Mouse (Mus musculus): ENCODE data around the gene Ppargc1a.

The Ppargc1a gene

GRCm38 (mm10) chr5:51497910-51498517 lies 69.5 kb downstream of the Ppargc1a start:
- no peak for DNase-seq (ENCODE audit: low spot score)

- DNase-seq (ENCODE audit: low spot score), result no peak
Measured at GRCm38 (mm10) chr5:51495446-51495845, 72.1 kb downstream of the Ppargc1a start.

GRCm38 (mm10) chr5:51494358-51494876 lies 73.1 kb downstream of the Ppargc1a start:
- no peak for DNase-seq (ENCODE audit: low spot score)

GRCm38 (mm10) chr5:51483768-51484167 lies 83.8 kb downstream of the Ppargc1a start:
- no peak for DNase-seq (ENCODE audit: low spot score)

GRCm38 (mm10) chr5:51479859-51480258 lies 87.7 kb downstream of the Ppargc1a start:
- no peak for DNase-seq (ENCODE audit: low spot score)

GRCm38 (mm10) chr5:51479456-51479855 lies 88.1 kb downstream of the Ppargc1a start:
- no peak for DNase-seq (ENCODE audit: low spot score)

- DNase-seq (ENCODE audit: low spot score), result no peak
Measured at GRCm38 (mm10) chr5:51478319-51478994, 89.1 kb downstream of the Ppargc1a start.

- DNase-seq (ENCODE audit: low spot score), result no peak
Measured at GRCm38 (mm10) chr5:51477140-51477539, 90.4 kb downstream of the Ppargc1a start.

GRCm38 (mm10) chr5:51475034-51475541 lies 92.4 kb downstream of the Ppargc1a start:
- no peak for DNase-seq (ENCODE audit: low spot score)

GRCm38 (mm10) chr5:51471614-51472013 lies 95.9 kb downstream of the Ppargc1a start:
- no peak for DNase-seq (ENCODE audit: low spot score)

GRCm38 (mm10) chr5:51466036-51466435 lies 101.5 kb downstream of the Ppargc1a start:
- DNase-seq (ENCODE audit: low spot score), result no peak

GRCm38 (mm10) chr5:51452033-51452432 lies 115.5 kb downstream of the Ppargc1a start:
- DNase-seq (ENCODE audit: low spot score), result no peak

GRCm38 (mm10) chr5:51447631-51448030 lies 119.9 kb downstream of the Ppargc1a start:
- no peak for DNase-seq (ENCODE audit: low spot score)

- no peak for DNase-seq (ENCODE audit: low spot score)
Measured at GRCm38 (mm10) chr5:51446299-51447090, 121.0 kb downstream of the Ppargc1a start.

- no peak for DNase-seq (ENCODE audit: low spot score)
Measured at GRCm38 (mm10) chr5:51445726-51446125, 121.8 kb downstream of the Ppargc1a start.

- DNase-seq (ENCODE audit: low spot score), result no peak
Measured at GRCm38 (mm10) chr5:51439773-51440172, 127.8 kb downstream of the Ppargc1a start.

- DNase-seq (ENCODE audit: low spot score), result no peak
Measured at GRCm38 (mm10) chr5:51433905-51434304, 133.6 kb downstream of the Ppargc1a start.

- no peak for DNase-seq (ENCODE audit: low spot score)
Measured at GRCm38 (mm10) chr5:51432532-51432931, 135.0 kb downstream of the Ppargc1a start.

GRCm38 (mm10) chr5:51432031-51432430 lies 135.5 kb downstream of the Ppargc1a start:
- DNase-seq (ENCODE audit: low spot score), result no peak

GRCm38 (mm10) chr5:51426406-51426805 lies 141.1 kb downstream of the Ppargc1a start:
- no peak for DNase-seq (ENCODE audit: low spot score)

- DNase-seq (ENCODE audit: low spot score), result no peak
Measured at GRCm38 (mm10) chr5:51416377-51416776, 151.1 kb downstream of the Ppargc1a start.

GRCm38 (mm10) chr5:51415456-51415855 lies 152.1 kb downstream of the Ppargc1a start:
- no peak for DNase-seq (ENCODE audit: low spot score)
